Mouse (Mus musculus): Measurements from ENCODE around the gene Wwc1. TPM values are rescaled to one million over a fixed set of nuclear protein-coding genes. Genes with fewer than 3 reads are reported as not detected.
A peak's percentile ranks its signal among the peaks of the same experiment; 100 is the strongest.

Gene Wwc1
- total RNA-seq, 1 experiment = 30.4 TPM

- TF ChIP-seq HCFC1 (IDR thresholded peaks at IDR 0.05; ENCODE audit: borderline replicate concordance, insufficient read depth, low read length) (no peak), MAFK (IDR thresholded peaks at IDR 0.05; ENCODE audit: insufficient read depth, low read depth, low read length) (no peak), ZC3H11A (IDR thresholded peaks at IDR 0.05; ENCODE audit: borderline replicate concordance, low read depth, low read length) (no peak), ZNF384 (IDR thresholded peaks at IDR 0.05; ENCODE audit: low read depth, low read length) (no peak), CHD2 (IDR thresholded peaks at IDR 0.05; ENCODE audit: low read depth, low read length) (no peak)
- Histone ChIP-seq H3K27ac (ENCODE audit: insufficient read depth, low read depth, low read length, poor library complexity, severe bottlenecking) (no peak overlapping the region; the same call in 1 of the 2 replicates), H3K36me3 (ENCODE audit: control insufficient read depth, insufficient read depth, low read length, poor library complexity, severe bottlenecking) (peaks cover 5% of the 10 kb centered on the region; the same call in 1 of the 2 replicates), H3K9me3 (ENCODE audit: control insufficient read depth, insufficient read depth, low read depth, low read length) (no peaks in the 10 kb centered on the region), H3K4me1 (ENCODE audit: control insufficient read depth in 2 of 2, insufficient read depth in 2 of 2, low read length in 2 of 2, poor library complexity in 1 of 2) (peaks cover 0 to 24% of the 10 kb centered on the region in 2 experiments; a peak in 3 of 4 replicates), H3K9ac (ENCODE audit: insufficient read depth, low read depth, low read length, poor library complexity, severe bottlenecking) (no peak overlapping the region), H3K4me3 (ENCODE audit: insufficient read depth in 1 of 2, low read depth in 1 of 2, low read length in 2 of 2, poor library complexity in 1 of 2, severe bottlenecking in 1 of 2) (no peak overlapping the region)
- in situ Hi-C loops (cut with MboI; ENCODE audit: low sequenced_read_pairs in 2 of 2, unreplicated experiment in 2 of 2) = no loop called here
- DNase-seq (ENCODE audit: low read depth, low spot score) = no peak
These were observed 7.2 kb downstream of the Wwc1 start for GRCm38 (mm10) chr11:35973135-35973534.

GRCm38 (mm10) chr11:35972270-35972931, 7.9 kb downstream of the Wwc1 start:
- Histone ChIP-seq H3K9me3 (ENCODE audit: control insufficient read depth, insufficient read depth, low read depth, low read length) (no peaks in the 10 kb centered on the region), H3K4me1 (ENCODE audit: control insufficient read depth in 2 of 2, insufficient read depth in 2 of 2, low read length in 2 of 2, poor library complexity in 1 of 2) (peaks cover 0 to 25% of the 10 kb centered on the region in 2 experiments; a peak in 3 of 4 replicates), H3K9ac (ENCODE audit: insufficient read depth, low read depth, low read length, poor library complexity, severe bottlenecking) (no peak overlapping the region), H3K36me3 (ENCODE audit: control insufficient read depth, insufficient read depth, low read length, poor library complexity, severe bottlenecking) (peaks cover 5% of the 10 kb centered on the region; the same call in 1 of the 2 replicates), H3K4me3 (ENCODE audit: insufficient read depth in 1 of 2, low read depth in 1 of 2, low read length in 2 of 2, poor library complexity in 1 of 2, severe bottlenecking in 1 of 2) (no peak overlapping the region), H3K27ac (ENCODE audit: insufficient read depth, low read depth, low read length, poor library complexity, severe bottlenecking) (no peak overlapping the region)
- DNase-seq (ENCODE audit: low read depth, low spot score) = no peak
- 0 out of 2 replicates have a peak, but pooled peaks have one; percentile 36 for TF ChIP-seq ZNF384 (IDR thresholded peaks at IDR 0.05; ENCODE audit: low read depth, low read length)
- TF ChIP-seq ZC3H11A (IDR thresholded peaks at IDR 0.05; ENCODE audit: borderline replicate concordance, low read depth, low read length) = no peak
- TF ChIP-seq HCFC1 (IDR thresholded peaks at IDR 0.05; ENCODE audit: borderline replicate concordance, insufficient read depth, low read length) = no peak
- TF ChIP-seq MAFK (IDR thresholded peaks at IDR 0.05; ENCODE audit: insufficient read depth, low read depth, low read length) = no peak
- in situ Hi-C loops (cut with MboI; ENCODE audit: low sequenced_read_pairs in 2 of 2, unreplicated experiment in 2 of 2) = no loop called here

GRCm38 (mm10) chr11:35970806-35971705, 9.3 kb downstream of the Wwc1 start:
- TF ChIP-seq ZNF384 (IDR thresholded peaks at IDR 0.05; ENCODE audit: low read depth, low read length) = no peak
- no peak for TF ChIP-seq MAFK (IDR thresholded peaks at IDR 0.05; ENCODE audit: insufficient read depth, low read depth, low read length)
- TF ChIP-seq CHD2 (IDR thresholded peaks at IDR 0.05; ENCODE audit: low read depth, low read length) = no peak
- TF ChIP-seq ZC3H11A (IDR thresholded peaks at IDR 0.05; ENCODE audit: borderline replicate concordance, low read depth, low read length) = no peak
- no peak for TF ChIP-seq HCFC1 (IDR thresholded peaks at IDR 0.05; ENCODE audit: borderline replicate concordance, insufficient read depth, low read length)
- H3K27ac ChIP-seq (ENCODE audit: insufficient read depth, low read depth, low read length, poor library complexity, severe bottlenecking) = no peak overlapping the region
- H3K9me3 ChIP-seq (ENCODE audit: control insufficient read depth, insufficient read depth, low read depth, low read length) = no peaks in the 10 kb centered on the region
- DNase-seq (ENCODE audit: low read depth, low spot score) = no peak
- in situ Hi-C loops (cut with MboI; ENCODE audit: low sequenced_read_pairs in 2 of 2, unreplicated experiment in 2 of 2) = no loop called here
- no peak overlapping the region for H3K9ac ChIP-seq (ENCODE audit: insufficient read depth, low read depth, low read length, poor library complexity, severe bottlenecking)
- peaks cover 0 to 17% of the 10 kb centered on the region in 2 experiments; a peak in 3 of 4 replicates for H3K4me1 ChIP-seq (ENCODE audit: control insufficient read depth in 2 of 2, insufficient read depth in 2 of 2, low read length in 2 of 2, poor library complexity in 1 of 2)
- H3K4me3 ChIP-seq (ENCODE audit: insufficient read depth in 1 of 2, low read depth in 1 of 2, low read length in 2 of 2, poor library complexity in 1 of 2, severe bottlenecking in 1 of 2) = no peak overlapping the region
- H3K36me3 ChIP-seq (ENCODE audit: control insufficient read depth, insufficient read depth, low read length, poor library complexity, severe bottlenecking) = peaks cover 5% of the 10 kb centered on the region; the same call in 1 of the 2 replicates

DNA sequence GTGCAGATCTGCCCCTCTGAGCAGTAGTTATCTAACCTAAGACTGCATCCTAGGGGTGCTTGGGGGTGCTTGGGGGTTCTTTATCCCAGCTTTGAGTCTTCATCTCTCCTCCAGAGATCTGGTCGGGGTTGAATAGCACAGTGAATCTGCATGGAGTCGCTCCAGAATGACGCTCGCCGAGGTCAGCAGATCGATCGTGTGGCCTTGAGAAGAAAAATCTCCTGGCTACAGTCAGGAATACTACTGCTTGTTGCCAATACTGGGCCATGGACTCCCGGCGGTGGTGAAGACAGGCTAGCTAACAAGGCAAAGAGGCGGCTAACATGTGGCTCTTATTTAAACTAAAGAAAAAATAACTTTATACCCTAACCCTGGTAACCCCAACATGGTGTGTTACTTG, 12.0 kb downstream of the Wwc1 start:
- H3K36me3 ChIP-seq (ENCODE audit: control insufficient read depth, insufficient read depth, low read length, poor library complexity, severe bottlenecking) = peaks cover 3% of the 10 kb centered on the region; the same call in 1 of the 2 replicates
- in situ Hi-C loops (cut with MboI; ENCODE audit: low sequenced_read_pairs in 2 of 2, unreplicated experiment in 2 of 2) = no loop called here
- no peak for DNase-seq (ENCODE audit: low read depth, low spot score)
- H3K4me3 ChIP-seq (ENCODE audit: insufficient read depth in 1 of 2, low read depth in 1 of 2, low read length in 2 of 2, poor library complexity in 1 of 2, severe bottlenecking in 1 of 2) = no peak overlapping the region
- no peak for TF ChIP-seq ZC3H11A (IDR thresholded peaks at IDR 0.05; ENCODE audit: borderline replicate concordance, low read depth, low read length)
- no peak for TF ChIP-seq HCFC1 (IDR thresholded peaks at IDR 0.05; ENCODE audit: borderline replicate concordance, insufficient read depth, low read length)
- no peak for TF ChIP-seq MAFK (IDR thresholded peaks at IDR 0.05; ENCODE audit: insufficient read depth, low read depth, low read length)
- no peak for TF ChIP-seq ZNF384 (IDR thresholded peaks at IDR 0.05; ENCODE audit: low read depth, low read length)
- TF ChIP-seq CHD2 (IDR thresholded peaks at IDR 0.05; ENCODE audit: low read depth, low read length) = no peak
- H3K9ac ChIP-seq (ENCODE audit: insufficient read depth, low read depth, low read length, poor library complexity, severe bottlenecking) = no peak overlapping the region
- peaks cover 0 to 18% of the 10 kb centered on the region in 2 experiments for H3K4me1 ChIP-seq (ENCODE audit: control insufficient read depth in 2 of 2, insufficient read depth in 2 of 2, low read length in 2 of 2, poor library complexity in 1 of 2)
- H3K9me3 ChIP-seq (ENCODE audit: control insufficient read depth, insufficient read depth, low read depth, low read length) = no peaks in the 10 kb centered on the region
- H3K27ac ChIP-seq (ENCODE audit: insufficient read depth, low read depth, low read length, poor library complexity, severe bottlenecking) = no peak overlapping the region

Measured in ES-E14 (cell line).